Mouse (Mus musculus): ENCODE results near the gene Upk1a.

Upk1a gene

GRCm38 (mm10) chr7:30604424-30604823 is 8.2 kb downstream of the Upk1a start:
- in situ Hi-C loops (cut with MboI; ENCODE audit: low sequenced_read_pairs) = no loop called here

- in situ Hi-C loops (cut with MboI; ENCODE audit: low sequenced_read_pairs) = no loop called here
Observed at GRCm38 (mm10) chr7:30602583-30602982, 10.1 kb downstream of the Upk1a start.

- in situ Hi-C loops (cut with MboI; ENCODE audit: low sequenced_read_pairs) = no loop called here
Observed at GRCm38 (mm10) chr7:30600651-30601050, 12.0 kb downstream of the Upk1a start.

GRCm38 (mm10) chr7:30599933-30600353 is 12.7 kb downstream of the Upk1a start:
- in situ Hi-C loops (cut with MboI; ENCODE audit: low sequenced_read_pairs) = no loop called here

- in situ Hi-C loops (cut with MboI; ENCODE audit: low sequenced_read_pairs) = no loop called here
Observed at GRCm38 (mm10) chr7:30598786-30599185, 13.9 kb downstream of the Upk1a start, which contains the start of gene Zbtb32. Gene Zbtb32 (minus strand): TSS chr7:30598909.

GRCm38 (mm10) chr7:30596811-30597210 is 15.8 kb downstream of the Upk1a start:
- in situ Hi-C loops (cut with MboI; ENCODE audit: low sequenced_read_pairs) = no loop called here

GRCm38 (mm10) chr7:30596093-30596492 is 16.6 kb downstream of the Upk1a start:
- in situ Hi-C loops (cut with MboI; ENCODE audit: low sequenced_read_pairs) = no loop called here

- in situ Hi-C loops (cut with MboI; ENCODE audit: low sequenced_read_pairs) = no loop called here
Observed at GRCm38 (mm10) chr7:30594510-30595024, 18.1 kb downstream of the Upk1a start.

GRCm38 (mm10) chr7:30593579-30594509 is 18.8 kb downstream of the Upk1a start:
- in situ Hi-C loops (cut with MboI; ENCODE audit: low sequenced_read_pairs) = no loop called here

- in situ Hi-C loops (cut with MboI; ENCODE audit: low sequenced_read_pairs) = no loop called here
Observed at GRCm38 (mm10) chr7:30592772-30593423, 19.7 kb downstream of the Upk1a start.

GRCm38 (mm10) chr7:30591605-30591951 is 21.1 kb downstream of the Upk1a start:
- in situ Hi-C loops (cut with MboI; ENCODE audit: low sequenced_read_pairs) = no loop called here

- in situ Hi-C loops (cut with MboI; ENCODE audit: low sequenced_read_pairs) = no loop called here
Observed at GRCm38 (mm10) chr7:30590927-30591604, 21.6 kb downstream of the Upk1a start.

DNA sequence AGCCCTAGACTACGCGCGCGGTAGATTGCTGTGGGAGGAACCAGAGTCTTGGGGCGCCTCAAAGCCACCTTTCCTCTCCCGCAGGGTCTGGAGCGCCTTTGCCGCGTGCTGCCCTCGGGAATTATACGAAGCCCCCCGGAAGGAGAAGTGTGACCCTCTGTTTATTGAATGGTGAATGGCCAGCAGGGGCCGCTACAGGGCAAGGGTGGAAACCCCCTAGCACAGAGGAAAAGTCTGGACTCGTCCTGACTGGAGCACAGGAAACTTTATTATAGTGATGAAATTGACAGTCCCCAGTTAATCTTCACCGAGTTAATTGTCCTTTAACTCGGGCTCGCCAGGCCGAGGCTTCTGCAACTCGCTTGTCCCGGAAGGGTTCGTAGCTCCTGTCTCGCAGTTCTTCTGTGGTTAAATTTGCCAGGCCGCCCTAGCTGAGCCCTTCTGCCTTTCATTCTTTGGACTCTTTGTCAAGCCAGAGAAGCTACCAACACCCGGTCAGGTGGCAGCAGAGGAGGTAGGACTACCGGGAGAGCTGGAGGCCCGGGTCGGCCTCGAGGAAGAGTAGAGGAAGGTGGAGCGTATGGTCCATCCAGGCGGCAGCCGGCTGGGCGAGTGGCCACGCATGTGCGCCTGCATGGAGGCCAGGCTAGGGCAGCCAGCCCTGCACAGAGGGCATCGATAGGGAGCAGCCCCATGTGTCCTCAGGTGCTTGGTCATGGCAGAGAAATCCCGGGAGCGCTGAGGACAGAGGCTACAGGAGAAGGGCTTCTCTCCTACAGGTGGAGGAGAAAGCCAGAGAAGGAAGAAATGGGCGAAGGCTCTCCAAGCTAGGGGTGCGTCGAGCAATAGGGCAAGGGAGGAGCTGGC is 23.0 kb downstream of the Upk1a start:
- in situ Hi-C loops (cut with MboI; ENCODE audit: low sequenced_read_pairs) = no loop called here

- in situ Hi-C loops (cut with MboI; ENCODE audit: low sequenced_read_pairs) = no loop called here
Observed at GRCm38 (mm10) chr7:30588676-30589434, 23.8 kb downstream of the Upk1a start, which contains the start of gene Kmt2b. Gene Kmt2b (minus strand): TSS chr7:30588726.

GRCm38 (mm10) chr7:30587842-30588667 is 24.6 kb downstream of the Upk1a start:
- in situ Hi-C loops (cut with MboI; ENCODE audit: low sequenced_read_pairs) = no loop called here

DNA sequence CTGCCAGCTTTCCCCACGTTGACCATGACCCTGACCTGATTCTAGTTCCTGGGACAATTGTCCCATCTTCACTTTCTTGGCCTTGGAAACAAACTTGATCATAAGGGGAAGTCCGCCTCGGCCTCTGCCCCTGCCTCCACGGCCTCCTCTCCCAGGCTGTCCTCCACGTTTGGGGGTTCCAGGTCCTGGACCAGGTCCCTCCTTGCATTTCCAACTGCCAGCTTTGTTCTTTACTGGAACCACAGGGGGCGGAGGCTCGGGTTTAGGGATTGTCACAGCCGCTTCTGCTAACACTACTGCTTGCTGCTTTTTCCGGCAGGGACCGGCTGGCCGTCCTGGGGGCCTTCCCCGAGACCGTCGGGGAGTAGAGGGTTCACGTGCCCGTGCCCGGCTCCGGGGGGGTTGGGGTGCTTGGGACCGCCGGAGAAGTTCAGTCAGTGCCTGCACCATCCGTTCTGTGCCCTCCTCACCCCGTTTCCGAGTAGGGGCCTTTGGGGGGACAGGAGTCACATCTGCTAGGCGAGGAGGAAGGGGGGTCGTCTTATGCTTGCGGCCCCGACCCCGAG is 26.1 kb downstream of the Upk1a start:
- in situ Hi-C loops (cut with MboI; ENCODE audit: low sequenced_read_pairs) = no loop called here

GRCm38 (mm10) chr7:30585170-30585569 is 27.5 kb downstream of the Upk1a start:
- in situ Hi-C loops (cut with MboI; ENCODE audit: low sequenced_read_pairs) = no loop called here

DNA sequence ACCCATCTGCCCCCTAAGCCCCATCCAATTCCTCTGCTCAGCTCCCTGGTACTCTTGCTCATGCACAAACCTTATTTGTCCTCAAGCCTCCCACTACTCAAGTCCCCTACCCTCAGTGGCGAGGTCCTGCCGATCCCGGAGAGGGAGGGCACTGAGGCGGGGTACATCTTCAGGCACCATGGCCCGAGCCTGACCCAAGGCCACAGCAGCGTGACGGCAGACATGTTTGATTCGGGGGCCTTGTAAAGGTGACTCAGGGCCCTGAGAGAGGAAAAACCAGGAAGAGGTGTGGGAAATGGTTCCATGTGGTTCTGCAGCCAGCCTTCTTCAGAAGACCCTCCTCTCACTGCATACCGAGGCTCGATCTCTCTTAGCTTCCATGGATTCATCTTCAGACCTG is 28.3 kb downstream of the Upk1a start:
- in situ Hi-C loops (cut with MboI; ENCODE audit: low sequenced_read_pairs) = no loop called here

All from CH12F3 (cell line).